Mouse (Mus musculus): ENCODE results near the gene Plekha6.

- TF ChIP-seq MYOG (IDR thresholded peaks at IDR 0.05; ENCODE audit: control insufficient read depth in 1 of 3, insufficient read depth in 1 of 3, insufficient read length in 2 of 3, low read depth in 2 of 3) (no peak), POLR2A (IDR thresholded peaks at IDR 0.05; ENCODE audit: insufficient read length, low read depth) (no peak), MYOD1 (IDR thresholded peaks at IDR 0.05; ENCODE audit: control insufficient read depth in 1 of 3, insufficient read length in 2 of 3, low read depth in 2 of 3) (no peak), USF1 (IDR thresholded peaks at IDR 0.05; ENCODE audit: low read depth) (no peak), MAX (IDR thresholded peaks at IDR 0.05; ENCODE audit: low read depth) (no peak), REST (IDR thresholded peaks at IDR 0.05; ENCODE audit: insufficient read depth, insufficient read length) (no peak)
These were observed 47.9 kb upstream of the Plekha6 start for GRCm38 (mm10) chr1:133116108-133116507.

All from myocyte (in vitro differentiated cells).